Mouse (Mus musculus) layer of hippocampus, adult 11-12 months (tissue): ENCODE results near the gene Rin2.
A peak's percentile ranks its signal among the peaks of the same experiment; 100 is the strongest.

Experiments
- DNase-seq: peaks from one replicate; pipeline ENCODE4 v3.0.0; 2022; ENCODE audit warnings: low spot score

Rin2 gene

GRCm38 (mm10) chr2:145675142-145675755 is at the start of gene Rin2:
TSS of gene Rin2 (plus strand) at chr2:145675215.
- DNase-seq = no peak

GRCm38 (mm10) chr2:145631123-145631798 is 43.8 kb upstream of the Rin2 start:
- no peak for DNase-seq

DNA sequence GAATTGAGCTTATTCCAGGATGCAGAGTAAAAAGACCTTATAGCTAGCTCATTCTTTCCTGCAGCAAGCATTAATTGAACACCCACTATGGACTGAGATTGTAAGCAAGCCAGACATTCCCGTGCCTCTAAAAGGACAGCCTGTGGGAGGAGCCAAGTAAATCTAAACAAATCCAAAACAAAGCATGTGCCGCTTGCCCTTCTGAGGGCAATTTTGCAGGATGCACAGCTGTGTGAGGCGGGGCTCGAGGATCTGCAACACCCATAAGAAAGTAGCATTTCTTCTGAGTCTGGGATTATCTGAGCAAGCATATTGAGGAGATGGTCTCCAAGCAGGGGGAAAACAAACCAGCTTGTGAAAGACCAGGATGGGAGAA is 43.2 kb upstream of the Rin2 start:
- DNase-seq = no peak

- DNase-seq = no peak
These were observed 41.2 kb upstream of the Rin2 start for GRCm38 (mm10) chr2:145633811-145634210.

GRCm38 (mm10) chr2:145640255-145640984 is 34.6 kb upstream of the Rin2 start:
- DNase-seq = no peak

- no peak for DNase-seq
These were observed 19.5 kb upstream of the Rin2 start for GRCm38 (mm10) chr2:145655373-145655960.

DNA sequence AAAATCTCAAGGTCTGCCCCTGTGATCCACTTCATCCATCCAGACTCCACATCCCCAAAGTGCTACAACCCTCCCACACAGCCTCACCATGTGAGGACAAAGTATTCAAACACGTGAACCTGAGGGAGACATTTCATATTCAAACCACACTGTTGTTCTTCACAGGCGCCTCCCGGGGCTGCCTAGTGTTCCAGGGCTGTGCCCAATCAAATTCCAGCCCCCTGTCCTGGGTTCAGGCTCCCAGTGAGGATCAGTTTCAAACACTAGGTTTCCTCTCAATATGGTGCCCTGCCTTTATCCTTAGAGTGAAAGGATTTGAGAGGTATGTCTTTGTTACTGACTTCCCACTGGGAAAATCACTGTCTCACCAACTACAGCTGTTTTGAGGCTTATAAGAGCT is 18.9 kb upstream of the Rin2 start:
- DNase-seq = no peak

DNA sequence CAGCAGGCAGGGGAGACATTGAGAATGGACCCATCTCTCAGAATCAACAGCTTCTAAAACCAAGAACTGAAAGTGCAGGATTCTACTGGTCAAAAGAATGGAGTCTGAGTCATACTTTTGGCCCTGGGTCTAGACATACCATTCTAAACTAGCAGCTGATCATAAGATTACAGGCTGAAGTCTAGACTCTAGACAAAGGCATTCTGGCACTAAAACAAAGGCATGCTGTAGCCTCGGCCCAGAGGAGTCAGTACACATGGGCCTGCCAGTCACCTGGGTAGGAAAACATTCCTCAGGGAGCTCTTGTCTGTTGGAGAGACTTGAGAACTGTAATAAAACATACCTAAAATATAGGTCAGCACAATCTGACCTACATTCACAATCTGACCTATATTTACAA is 18.3 kb upstream of the Rin2 start:
- DNase-seq = no peak

GRCm38 (mm10) chr2:145661242-145661641 is 13.8 kb upstream of the Rin2 start:
- DNase-seq = no peak

DNA sequence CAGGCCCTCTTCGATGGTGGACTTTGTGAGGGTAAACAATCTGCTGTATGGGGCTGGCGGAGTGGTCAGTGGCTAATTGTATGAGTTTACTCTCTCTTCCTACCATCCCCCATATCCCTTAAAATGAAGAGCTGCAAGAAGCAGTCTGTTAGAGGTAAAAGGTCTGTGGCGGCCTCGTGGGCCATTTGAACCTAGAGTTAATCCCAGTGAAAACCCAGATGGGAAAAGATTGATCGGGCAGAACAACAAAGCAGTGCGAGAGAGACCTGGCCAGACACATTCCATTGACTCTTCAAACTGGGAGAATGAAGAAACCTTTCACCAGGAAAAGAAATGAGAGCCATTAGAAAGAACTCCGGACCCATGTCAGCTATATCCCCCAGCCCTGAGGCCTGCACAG is 11.1 kb upstream of the Rin2 start:
- DNase-seq = no peak

- DNase-seq = no peak
These were observed 10.7 kb upstream of the Rin2 start for GRCm38 (mm10) chr2:145664311-145664710.

DNA sequence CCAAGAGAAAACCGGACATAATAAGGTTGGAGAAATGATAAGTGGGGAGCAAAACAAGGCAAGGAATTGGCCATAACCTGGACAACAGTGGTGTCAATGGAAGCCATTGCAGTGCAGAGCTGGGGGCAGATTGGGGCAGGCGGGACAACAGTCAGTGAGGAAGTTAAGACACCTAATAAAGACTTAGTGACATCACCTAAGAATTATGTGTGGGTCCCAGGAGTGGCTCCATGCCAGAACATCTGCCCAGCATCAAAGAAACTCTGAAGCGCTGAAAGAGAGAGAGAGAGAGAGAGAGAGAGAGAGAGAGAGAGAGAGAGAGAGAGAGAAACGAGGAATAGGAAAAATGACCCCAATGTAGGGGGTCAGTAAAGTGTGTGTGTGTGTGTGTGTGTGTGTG is 6.9 kb upstream of the Rin2 start:
- DNase-seq = no peak

DNA sequence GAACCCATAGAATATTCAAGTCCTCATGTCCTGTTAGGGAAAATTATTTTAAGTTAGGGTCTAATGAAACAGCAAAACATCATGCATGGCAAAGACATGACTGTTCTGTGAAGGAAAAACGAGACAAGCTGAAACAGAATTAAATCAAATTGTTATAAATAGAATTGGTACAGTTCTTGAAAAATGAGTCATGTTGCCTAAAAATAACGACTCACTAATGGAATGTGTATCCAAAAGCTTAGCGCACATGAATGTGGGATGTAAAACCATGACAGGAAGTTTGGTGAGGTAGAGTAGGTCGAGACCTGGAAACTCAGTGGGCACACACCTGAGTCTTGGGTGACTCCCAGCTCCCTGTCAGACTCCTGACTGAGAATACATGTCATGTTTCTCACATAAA is 4.9 kb upstream of the Rin2 start:
- DNase-seq = no peak

DNA sequence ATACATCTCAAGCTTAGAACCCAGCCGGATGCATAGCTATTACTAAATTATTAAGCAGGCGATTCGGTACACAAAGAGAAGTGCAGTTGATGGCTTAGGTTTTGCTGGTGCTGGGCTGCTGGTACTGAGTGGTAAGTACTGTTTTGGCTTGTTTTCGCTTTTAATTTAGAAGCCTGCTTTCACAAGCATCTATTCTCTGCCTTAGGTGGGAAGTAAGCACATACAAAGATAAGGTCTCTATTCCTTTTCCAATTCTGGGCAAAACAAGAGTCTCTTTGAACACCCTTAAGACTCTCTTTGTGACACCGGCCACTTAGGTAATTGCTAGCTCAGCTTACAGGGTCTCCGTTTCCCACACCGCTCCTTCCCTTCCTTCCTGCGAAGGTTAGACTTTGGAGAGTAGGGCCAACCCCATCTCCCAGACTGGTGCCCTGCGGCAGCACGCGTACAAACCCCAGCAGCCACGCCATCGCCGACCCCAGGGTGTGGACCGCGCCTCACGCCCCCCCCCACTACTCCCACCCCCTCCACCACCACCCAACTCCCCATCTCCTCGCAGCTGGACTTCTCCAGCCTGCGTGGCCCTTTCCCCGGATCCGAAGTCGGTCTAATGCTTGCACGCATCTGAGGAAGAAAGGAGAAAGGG is 396 bp upstream of the Rin2 start:
- DNase-seq = no peak

DNA sequence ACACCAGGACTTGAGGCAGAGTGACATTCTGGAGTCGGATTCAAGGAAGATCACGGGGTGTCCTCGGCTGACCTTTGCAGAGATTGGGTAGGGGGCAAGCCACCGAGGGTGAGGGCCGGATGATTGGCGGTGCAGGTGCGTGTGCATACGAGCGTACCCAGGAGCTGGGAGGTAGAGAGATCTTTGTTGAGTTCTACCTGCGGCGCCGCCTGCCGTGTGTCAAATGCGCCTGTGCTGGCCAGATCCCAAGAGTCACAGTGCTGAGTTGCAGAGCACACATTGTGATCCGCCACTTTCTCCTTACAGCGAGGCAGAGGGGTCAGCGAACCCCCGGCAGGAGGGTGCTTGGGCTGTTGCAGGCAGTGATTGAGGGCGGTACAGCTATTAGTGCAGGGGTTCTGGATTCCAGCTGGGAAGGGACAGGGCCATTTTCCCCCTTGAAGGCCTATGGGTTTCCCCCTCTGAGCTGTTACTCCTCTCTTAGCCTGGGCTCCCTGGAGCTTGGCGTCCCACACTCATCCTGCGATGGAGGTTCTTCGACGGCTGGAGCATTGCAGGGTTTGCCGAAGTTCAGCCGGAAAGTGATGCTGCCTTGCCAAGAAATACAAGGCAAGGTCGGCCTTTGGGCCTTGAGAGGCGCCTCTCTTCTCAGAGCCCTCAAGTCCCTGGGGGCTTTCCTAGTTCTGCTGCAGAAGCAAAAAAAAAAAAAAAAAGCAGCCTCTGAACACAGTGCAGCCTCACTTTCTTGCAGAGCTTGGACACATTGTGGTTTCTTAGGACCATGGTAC is 935 bp downstream of the Rin2 start:
- peak; percentile 25 for DNase-seq

DNA sequence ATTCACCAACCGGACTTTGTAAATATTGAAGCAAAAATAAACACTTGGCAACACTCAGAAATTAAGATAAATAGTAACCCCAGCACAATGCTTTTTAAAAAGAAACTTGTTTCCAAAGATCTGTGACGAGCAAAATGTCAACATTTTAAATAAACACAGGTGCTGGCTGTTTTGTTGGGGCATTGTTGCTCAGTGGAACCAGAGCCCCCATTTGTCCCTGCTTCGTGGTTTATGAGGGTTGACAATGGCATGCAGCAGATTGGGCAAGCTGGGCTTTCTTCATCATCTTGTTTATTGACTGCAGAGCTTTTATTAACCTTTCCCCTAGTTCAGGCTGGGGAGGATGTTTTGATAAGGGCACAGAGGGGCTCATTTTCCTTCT is 1.5 kb downstream of the Rin2 start:
- no peak for DNase-seq

DNA sequence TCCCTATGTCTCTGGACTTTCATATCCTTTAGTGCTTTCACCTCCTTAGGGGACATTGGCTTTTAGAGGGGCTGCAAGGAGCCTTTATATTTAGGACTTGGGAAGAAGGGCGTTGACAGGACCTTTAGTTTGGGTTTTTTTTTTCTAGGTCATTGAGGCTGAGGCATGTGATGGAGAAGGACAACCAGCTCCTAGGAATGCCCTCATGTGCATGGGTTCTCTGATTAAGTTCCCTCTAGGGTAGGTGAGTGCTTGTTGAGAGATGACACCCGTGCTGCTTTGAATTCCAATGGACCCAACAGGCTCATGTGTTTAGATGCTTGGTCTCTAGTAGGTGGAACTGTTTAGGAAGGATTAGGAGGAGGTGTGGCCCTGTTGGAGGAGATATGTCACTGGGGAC is 1.9 kb downstream of the Rin2 start:
- no peak for DNase-seq

GRCm38 (mm10) chr2:145680141-145680540 is 5.1 kb downstream of the Rin2 start:
- DNase-seq = no peak

DNA sequence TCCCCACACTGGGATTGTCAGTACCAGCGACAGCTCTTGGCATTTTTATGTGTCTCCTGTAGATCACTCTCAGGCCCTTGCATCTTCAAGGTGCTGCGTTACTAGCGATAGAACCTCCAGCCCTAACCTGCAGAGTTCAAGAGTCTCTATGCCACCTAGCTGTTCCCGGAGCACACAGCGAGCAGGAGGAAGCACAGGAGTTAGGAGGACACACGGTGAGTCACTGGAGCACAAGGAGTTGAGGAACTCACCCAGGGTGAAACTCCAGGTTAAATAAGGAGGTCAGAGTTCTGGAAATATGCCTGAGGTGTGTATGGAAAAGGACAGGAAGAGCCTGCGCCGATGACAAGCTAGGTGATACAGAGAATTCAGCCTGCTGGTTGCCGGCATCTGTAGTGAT is 5.7 kb downstream of the Rin2 start:
- no peak for DNase-seq

DNA sequence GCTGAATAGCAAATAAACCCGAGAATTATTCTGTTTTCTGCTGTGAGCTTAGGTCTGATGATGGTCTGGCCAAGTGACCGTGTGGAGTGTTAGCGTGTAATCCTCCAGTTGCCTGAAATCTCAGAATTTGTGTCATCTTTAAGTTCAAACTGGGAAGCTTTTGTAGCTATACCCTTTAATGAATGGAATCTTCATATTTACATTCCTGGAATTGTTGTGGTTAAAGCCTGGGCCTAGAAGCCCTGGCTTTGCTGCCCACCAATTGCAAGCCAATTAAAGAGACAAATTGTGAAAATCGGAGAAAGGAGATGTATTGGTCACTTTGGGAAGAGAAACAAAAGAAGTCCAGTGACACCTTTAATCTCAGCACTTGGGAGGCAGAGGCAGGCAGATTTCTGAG is 6.6 kb downstream of the Rin2 start:
- DNase-seq = no peak

- DNase-seq = no peak
These were observed 7.9 kb downstream of the Rin2 start for GRCm38 (mm10) chr2:145682924-145683323.

DNA sequence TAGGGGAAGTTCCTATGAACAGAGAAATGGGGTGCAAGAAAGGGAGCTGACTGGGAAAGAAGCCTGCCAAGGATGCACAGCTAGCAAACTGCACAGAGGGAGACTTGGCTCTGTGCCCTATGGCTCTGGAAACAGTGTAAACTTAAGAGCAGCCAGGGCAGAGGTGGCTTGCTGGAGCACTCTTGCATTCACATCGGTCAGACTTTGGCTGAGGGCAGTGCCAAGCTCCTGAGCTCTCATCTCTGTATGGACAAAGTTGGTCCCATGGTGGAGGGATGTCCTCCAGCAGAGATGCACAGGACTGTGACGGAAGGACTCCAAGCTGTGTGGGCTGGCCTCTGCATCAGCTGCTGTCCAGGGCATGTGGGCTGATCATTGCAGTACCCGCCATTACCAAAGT is 8.5 kb downstream of the Rin2 start:
- DNase-seq = no peak
